Mouse (Mus musculus) hindbrain, embryonic 15.5 days (tissue): ENCODE results near the gene Trp63. TPM values are rescaled to one million over a fixed set of nuclear protein-coding genes. Genes with fewer than 3 reads are reported as not detected.
"Not testable (repeated sequence)": the region's sequence is repeated elsewhere in the genome, so short reads cannot be mapped to it uniquely, and the experiment has no call there.

Experiments used
- ATAC-seq: fragments of 200-750 bp; cut with Nextera tagmentation; 2 replicates; pipeline ENCODE4 v1.8.0; 2017; ENCODE audit warnings: low read depth, moderate number of reproducible peaks, moderate TSS enrichment; ENCODE audit not compliant: low FRiP score
- H3K27ac ChIP-seq: fragments of 300-500 bp; sonication (generic); replicated peaks from 2 replicates; pipeline ENCODE4 v1.5.1; 2015; ENCODE audit warnings: mild to moderate bottlenecking, inconsistent platforms
- H3K27me3 ChIP-seq: fragments of 300-500 bp; sonication (generic); 2 replicates; pipeline ENCODE4 v1.6.1; 2015; ENCODE audit warnings: control low read depth, inconsistent platforms
- H3K36me3 ChIP-seq: fragments of 300-500 bp; sonication (generic); 2 replicates; pipeline ENCODE4 v1.6.1; 2015; ENCODE audit warnings: control low read depth, inconsistent platforms
- H3K4me1 ChIP-seq: fragments of 300-500 bp; sonication (generic); replicated peaks from 2 replicates; pipeline ENCODE4 v1.6.1; 2015; ENCODE audit warnings: control low read depth, inconsistent platforms
- H3K4me2 ChIP-seq: fragments of 300-500 bp; sonication (generic); 2 replicates; pipeline ENCODE4 v1.6.1; 2015; ENCODE audit warnings: moderate library complexity, mild to moderate bottlenecking, inconsistent platforms
- H3K4me3 ChIP-seq: fragments of 300-500 bp; sonication (generic); 2 replicates; pipeline ENCODE4 v1.5.1; 2015; ENCODE audit warnings: mild to moderate bottlenecking, inconsistent platforms
- H3K9ac ChIP-seq: fragments of 300-500 bp; sonication (generic); 2 replicates; pipeline ENCODE4 v1.6.1; 2015; ENCODE audit warnings: inconsistent platforms
- H3K9me3 ChIP-seq: fragments of 300-500 bp; sonication (generic); 2 replicates; pipeline ENCODE4 v1.6.1; 2016; ENCODE audit warnings: control low read depth, inconsistent platforms
- WGBS: fragments of 180-500 bp; shearing (Covaris S2); methylation state at CpG from one replicate; pipeline ENCODE4 v1.1.7; 2015; 5-methylcytosine and 5-hydroxymethylcytosine counted together
- polyA plus RNA-seq: library from polyadenylated mRNA; unstranded; fragments of >200 nt; fragmentation: Nextera tagmentation; extraction: Ambion mirVana; gene quantifications from 2 replicates; pipeline ENCODE4 v1.2.1, GENCODE M21; 2015

Gene Trp63
- 0.12 and 0.28 TPM in 2 replicates for polyA plus RNA-seq

DNA sequence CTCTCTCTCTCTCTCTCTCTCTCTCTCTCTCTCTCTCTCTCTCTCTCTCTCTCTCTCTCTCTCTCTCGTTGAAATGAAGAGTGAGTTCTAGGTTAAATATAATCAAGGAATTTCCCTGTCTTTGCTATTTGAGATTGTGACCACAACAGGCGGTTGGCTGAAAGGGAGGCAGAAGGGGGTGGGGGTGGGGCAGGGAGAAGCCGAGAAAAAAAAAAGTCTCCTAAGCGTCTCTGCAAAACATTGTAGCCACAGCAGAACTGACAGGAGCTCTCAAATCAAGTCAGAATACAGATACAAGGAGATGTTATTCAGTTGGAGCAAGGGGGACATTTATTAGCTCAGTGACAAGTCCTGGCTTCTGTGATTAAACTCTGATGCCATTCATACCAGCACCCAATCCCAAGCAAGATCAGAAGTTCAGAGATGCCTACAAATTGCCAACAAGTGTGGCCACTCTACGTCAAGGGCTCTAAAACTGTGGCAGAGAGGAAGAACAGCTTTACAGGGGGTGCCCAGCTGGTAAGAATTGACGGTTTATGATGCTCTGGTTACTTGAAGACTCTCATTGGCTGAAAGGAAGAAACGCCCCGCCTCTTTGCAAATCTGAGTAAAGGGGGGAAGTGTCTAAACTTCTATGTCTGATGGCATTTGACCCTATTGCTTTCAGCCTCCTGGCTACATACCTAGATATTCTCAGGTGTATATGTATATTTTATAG, at the start of gene Trp63:
Gene Trp63, plus strand, starts transcription at position 233 of the 718 bp plus-strand sequence.
- 45% methylated on average over 8 of the region's 8 CpGs for WGBS
- no peak for ATAC-seq
- no peak within 1 kb of the TSS for H3K27ac ChIP-seq
- H3K27me3 ChIP-seq: no peaks in the 10 kb centered on the region
- H3K4me1 ChIP-seq: no peaks in the 10 kb centered on the region
- no peak within 1 kb of the TSS for H3K4me3 ChIP-seq
- no peak within 1 kb of the TSS for H3K4me2 ChIP-seq
- no peak within 1 kb of the TSS for H3K9ac ChIP-seq
- H3K9me3 ChIP-seq: no peaks in the 10 kb centered on the region
- no peaks in the 10 kb centered on the region for H3K36me3 ChIP-seq

DNA sequence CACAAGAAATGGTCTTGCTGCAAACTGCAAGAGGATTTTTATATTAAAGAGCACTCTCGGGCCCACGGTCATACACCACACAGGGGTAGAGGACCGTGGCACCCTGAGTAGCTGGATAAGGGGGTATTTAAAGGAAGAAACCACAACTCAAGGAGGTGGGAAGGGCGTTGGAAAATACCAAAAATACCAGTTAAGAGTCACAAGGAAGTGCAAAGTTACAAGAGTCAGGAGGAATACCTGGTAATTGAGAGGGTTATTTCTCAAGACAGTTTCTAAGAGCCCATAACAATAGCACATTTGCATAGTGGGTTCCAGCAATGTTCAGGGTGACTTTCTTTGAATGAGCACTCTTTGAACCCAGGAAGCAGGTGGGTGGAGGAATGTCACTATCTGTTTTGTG, 38.8 kb upstream of the Trp63 start:
- not testable (repeated sequence) for H3K4me3 ChIP-seq, H3K4me1 ChIP-seq, ATAC-seq, H3K27me3 ChIP-seq, H3K36me3 ChIP-seq, H3K27ac ChIP-seq, H3K9me3 ChIP-seq, H3K9ac ChIP-seq, H3K4me2 ChIP-seq
- WGBS: 84% methylated on average over 4 of the region's 4 CpGs

DNA sequence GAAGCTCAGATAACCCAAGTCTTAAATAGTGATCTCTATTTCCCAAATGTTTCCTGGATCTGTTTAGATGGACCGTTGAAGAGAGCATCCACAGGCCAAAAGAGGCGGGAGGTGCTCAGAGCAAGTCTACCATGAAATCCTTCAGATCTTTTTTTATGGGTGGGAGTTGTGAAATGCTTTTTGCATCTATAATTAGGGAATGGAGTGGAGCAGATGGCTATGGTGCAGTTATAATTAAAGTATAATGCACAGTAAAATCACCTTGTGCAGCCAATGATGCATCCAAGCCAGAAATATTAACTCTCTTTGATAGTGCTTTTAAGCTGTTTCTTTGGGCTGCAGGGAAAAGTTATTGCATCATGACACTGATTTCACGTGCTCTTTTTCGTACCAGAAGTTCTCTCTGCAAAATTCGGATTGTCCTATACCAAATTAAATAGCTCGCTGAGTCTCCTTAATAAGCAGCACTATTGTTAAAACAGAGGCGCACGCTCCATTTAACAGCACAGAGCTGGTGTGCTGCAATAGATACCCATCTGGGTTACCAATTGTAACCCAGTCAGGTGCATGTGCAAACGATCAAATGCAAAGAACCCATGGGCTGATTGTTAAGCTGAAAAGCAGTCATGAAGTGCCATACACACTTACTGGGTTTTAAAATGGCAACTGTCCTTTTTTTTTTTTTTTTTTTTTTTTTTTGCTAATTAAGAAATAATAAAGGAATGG, 22.9 kb upstream of the Trp63 start:
- Histone ChIP-seq H3K9ac (no peak overlapping the region), H3K9me3 (no peaks in the 10 kb centered on the region), H3K4me3 (no peak overlapping the region), H3K4me2 (no peak overlapping the region), H3K4me1 (no peaks in the 10 kb centered on the region), H3K27me3 (no peaks in the 10 kb centered on the region), H3K27ac (no peak overlapping the region), H3K36me3 (no peaks in the 10 kb centered on the region)
- WGBS: 50% methylated on average over 9 of the region's 9 CpGs
- peak; percentile 61; the same call in 1 of the 2 replicates for ATAC-seq

DNA sequence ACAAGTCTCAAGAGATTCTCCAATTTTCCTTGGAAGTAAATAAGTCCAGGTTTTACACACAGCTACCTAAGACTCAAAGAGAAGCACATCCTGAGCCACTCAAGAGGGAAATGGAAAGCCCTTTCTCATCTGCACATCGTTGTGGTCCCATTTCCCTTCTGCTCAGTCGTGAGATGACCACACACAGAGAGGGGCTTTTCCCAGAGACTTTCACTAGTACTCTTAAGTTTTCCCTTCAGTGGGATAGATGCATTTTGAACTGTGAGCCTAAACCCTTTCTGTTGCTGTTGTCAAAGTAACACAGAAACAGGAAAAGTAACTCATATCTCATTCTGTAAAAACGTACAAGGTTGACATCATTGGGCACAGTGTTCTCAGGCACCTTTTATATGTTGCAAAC, 20.4 kb upstream of the Trp63 start:
- no peak overlapping the region for H3K4me2 ChIP-seq
- no peak for ATAC-seq
- 82% methylated on average over 3 of the region's 3 CpGs for WGBS
- H3K9me3 ChIP-seq: no peaks in the 10 kb centered on the region
- no peaks in the 10 kb centered on the region for H3K4me1 ChIP-seq
- no peak overlapping the region for H3K27ac ChIP-seq
- no peak overlapping the region for H3K9ac ChIP-seq
- no peaks in the 10 kb centered on the region for H3K27me3 ChIP-seq
- no peaks in the 10 kb centered on the region for H3K36me3 ChIP-seq
- H3K4me3 ChIP-seq: no peak overlapping the region

DNA sequence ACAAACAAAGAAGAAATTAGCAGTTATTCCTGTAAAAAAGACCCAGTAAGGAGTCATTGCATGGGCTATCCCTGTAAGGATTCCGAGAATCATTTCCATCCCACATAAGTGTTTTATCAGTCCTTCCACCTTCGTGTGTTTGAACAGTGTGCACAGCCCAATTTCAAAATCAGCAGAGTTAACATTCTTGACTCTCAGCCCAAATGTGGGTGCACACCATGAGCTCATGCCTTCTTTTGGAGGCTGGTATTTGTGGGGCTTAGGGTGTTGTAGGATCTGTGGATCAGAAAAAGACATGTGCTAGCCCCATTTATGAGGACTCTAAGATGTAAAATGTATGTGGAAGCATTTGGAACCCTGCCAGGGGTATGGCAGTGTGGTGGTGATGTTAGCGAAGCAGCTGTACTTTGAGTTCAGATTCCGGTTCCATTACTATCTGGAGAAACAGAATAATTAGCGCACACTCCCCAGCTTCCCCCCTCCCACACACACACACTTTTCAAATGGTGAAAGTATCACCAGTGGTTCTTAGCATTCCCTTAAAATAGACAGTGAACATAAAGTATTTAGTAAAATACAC, 9.6 kb upstream of the Trp63 start:
- no peaks in the 10 kb centered on the region for H3K27me3 ChIP-seq
- no peaks in the 10 kb centered on the region for H3K4me1 ChIP-seq
- no peak overlapping the region for H3K4me3 ChIP-seq
- no peak overlapping the region for H3K9ac ChIP-seq
- no peaks in the 10 kb centered on the region for H3K36me3 ChIP-seq
- 86% methylated on average over 5 of the region's 5 CpGs for WGBS
- H3K9me3 ChIP-seq: no peaks in the 10 kb centered on the region
- H3K4me2 ChIP-seq: no peak overlapping the region
- no peak for ATAC-seq
- H3K27ac ChIP-seq: no peak overlapping the region

DNA sequence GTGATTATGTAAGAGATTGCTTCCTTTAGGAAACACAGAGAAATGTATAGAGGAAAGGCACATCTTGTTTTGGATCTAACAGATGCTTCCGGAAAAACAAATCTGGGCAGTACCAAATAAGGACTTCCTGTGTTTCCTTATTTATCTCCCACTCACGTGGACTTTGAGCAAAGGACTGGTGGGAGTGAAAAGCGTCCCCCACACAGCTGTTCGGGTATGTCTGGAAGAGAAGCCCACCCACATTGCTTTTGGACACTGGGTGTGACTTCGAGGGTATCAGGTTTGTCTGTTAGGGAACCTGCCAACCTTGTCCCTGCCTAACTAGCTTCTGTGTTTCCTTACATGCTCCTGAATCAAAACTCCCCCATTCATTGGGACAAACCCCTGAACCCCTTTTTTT, 3.2 kb upstream of the Trp63 start:
- no peak overlapping the region for H3K9ac ChIP-seq
- no peak overlapping the region for H3K4me3 ChIP-seq
- 73% methylated on average over 5 of the region's 5 CpGs for WGBS
- no peaks in the 10 kb centered on the region for H3K36me3 ChIP-seq
- no peak overlapping the region for H3K27ac ChIP-seq
- H3K27me3 ChIP-seq: no peaks in the 10 kb centered on the region
- H3K4me1 ChIP-seq: no peaks in the 10 kb centered on the region
- no peak overlapping the region for H3K4me2 ChIP-seq
- no peak for ATAC-seq
- H3K9me3 ChIP-seq: no peaks in the 10 kb centered on the region

DNA sequence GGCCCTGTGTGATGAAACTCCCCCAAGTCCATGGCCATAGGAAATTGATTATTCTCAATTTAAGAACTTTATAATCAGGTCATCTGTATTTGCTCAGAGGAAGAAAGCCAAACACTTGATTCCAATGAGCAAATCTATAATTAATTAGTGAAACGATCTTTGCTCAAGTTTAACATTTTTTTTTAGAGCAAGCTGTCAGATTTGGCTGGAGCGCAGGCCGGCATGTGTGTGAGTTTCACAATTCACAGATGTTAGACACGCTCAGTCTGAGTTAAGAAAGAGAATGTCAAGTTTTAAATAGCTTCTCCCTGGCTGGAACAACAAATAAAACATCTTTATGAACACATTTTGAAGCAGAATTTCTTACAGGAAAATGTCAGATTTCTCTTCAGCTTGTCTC, 1.0 kb upstream of the Trp63 start:
- no peak for ATAC-seq
- Histone ChIP-seq H3K4me2 (no peak overlapping the region), H3K9ac (no peak overlapping the region), H3K36me3 (no peaks in the 10 kb centered on the region), H3K4me3 (no peak overlapping the region), H3K9me3 (no peaks in the 10 kb centered on the region), H3K4me1 (no peaks in the 10 kb centered on the region), H3K27ac (no peak overlapping the region), H3K27me3 (no peaks in the 10 kb centered on the region)
- 57% methylated on average over 4 of the region's 4 CpGs for WGBS

DNA sequence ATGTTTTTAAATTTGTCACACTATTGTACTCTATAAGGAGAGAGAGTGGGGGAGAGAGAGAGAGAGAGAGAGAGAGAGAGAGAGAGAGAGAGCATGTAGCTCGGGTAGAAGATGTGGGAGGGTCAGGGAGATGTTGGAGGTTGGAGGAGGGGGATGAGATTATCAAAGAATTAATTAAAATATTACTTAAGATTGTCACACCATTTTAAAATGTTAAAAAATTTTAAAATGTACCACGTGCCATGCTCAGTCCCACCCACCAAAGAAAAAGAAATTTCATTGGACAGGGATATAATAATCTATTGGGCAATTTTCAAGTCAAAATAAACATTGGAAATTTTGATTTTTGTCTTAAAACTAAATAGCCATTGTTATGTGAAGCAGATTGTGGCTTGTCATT, 1.0 kb downstream of the Trp63 start:
- Histone ChIP-seq H3K9me3 (no peaks in the 10 kb centered on the region), H3K9ac (no peak overlapping the region), H3K4me1 (no peaks in the 10 kb centered on the region), H3K36me3 (no peaks in the 10 kb centered on the region), H3K27me3 (no peaks in the 10 kb centered on the region), H3K4me2 (no peak overlapping the region), H3K4me3 (no peak overlapping the region), H3K27ac (no peak overlapping the region)
- 82% methylated on average over 2 of the region's 2 CpGs for WGBS
- no peak for ATAC-seq

DNA sequence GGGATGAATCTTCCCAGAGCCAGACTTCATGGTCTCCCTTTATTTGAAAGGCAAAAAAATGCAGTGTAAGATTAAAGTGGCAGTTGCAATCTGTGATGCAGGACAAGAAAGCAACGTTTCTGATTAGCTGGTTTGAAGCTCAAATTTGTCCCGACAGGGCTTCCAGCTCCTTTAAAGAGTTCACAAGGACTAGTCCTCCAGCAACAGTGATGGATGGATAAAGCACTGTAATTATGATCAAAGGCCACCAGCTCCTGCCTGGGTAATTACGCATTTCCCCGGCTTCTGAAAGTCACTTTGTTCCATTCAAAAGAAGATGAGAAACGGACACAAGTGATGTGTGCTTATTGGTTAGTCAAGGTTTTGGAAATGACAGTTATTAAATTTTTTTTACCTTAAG, 7.0 kb downstream of the Trp63 start:
- Histone ChIP-seq H3K4me3 (no peak overlapping the region), H3K9ac (no peak overlapping the region), H3K4me1 (no peaks in the 10 kb centered on the region), H3K9me3 (no peaks in the 10 kb centered on the region), H3K36me3 (no peaks in the 10 kb centered on the region), H3K4me2 (no peak overlapping the region), H3K27me3 (no peaks in the 10 kb centered on the region), H3K27ac (no peak overlapping the region)
- WGBS: 29% methylated on average over 5 of the region's 5 CpGs
- ATAC-seq: no peak

DNA sequence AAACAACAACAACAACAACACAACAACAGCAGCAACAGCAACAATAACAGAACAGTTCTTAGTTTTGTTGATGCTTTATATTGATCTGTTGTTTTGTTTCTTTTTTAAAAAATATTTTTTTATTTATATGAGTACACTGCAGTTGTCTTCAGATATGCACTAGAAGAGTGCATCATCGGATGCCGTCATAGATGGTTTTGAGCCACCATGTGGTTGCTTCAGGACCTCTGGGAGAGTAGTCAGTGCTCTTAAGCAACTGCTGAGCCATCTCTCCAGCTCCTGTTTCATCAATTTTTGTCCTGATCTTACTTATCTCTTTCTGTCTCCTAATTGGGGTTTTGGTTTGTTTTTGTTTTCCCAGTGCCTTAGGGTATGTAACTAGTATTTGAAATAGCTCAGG, 17.7 kb downstream of the Trp63 start:
- Histone ChIP-seq H3K27me3 (no peaks in the 10 kb centered on the region), H3K9ac (no peak overlapping the region), H3K36me3 (no peaks in the 10 kb centered on the region), H3K4me3 (no peak overlapping the region), H3K4me1 (no peaks in the 10 kb centered on the region), H3K27ac (no peak overlapping the region), H3K9me3 (no peaks in the 10 kb centered on the region), H3K4me2 (no peak overlapping the region)
- WGBS: 96% methylated on average over 2 of the region's 2 CpGs
- no peak for ATAC-seq

DNA sequence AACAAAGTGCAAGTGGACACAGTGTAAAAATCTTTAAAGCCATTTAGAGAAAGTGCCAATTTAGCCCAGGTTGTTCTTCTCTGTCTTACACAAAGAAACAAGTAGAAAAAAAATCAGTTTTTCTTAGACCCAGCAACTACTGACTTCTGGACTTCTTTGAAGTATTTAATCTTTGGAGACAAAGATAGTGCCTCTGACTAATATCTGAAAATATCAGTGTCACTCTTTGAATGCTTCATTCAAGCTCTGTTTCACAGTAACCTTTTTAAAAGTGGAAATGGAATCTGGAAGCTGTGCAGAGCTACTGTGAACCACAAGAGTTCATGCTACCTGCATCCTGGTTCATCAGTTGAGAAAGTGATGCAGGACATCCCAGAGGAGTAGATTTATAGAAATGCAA, 22.7 kb downstream of the Trp63 start:
- Histone ChIP-seq H3K4me1 (no peaks in the 10 kb centered on the region), H3K4me2 (no peak overlapping the region), H3K36me3 (no peaks in the 10 kb centered on the region), H3K4me3 (no peak overlapping the region), H3K9ac (no peak overlapping the region), H3K27me3 (no peaks in the 10 kb centered on the region), H3K9me3 (no peaks in the 10 kb centered on the region), H3K27ac (no peak overlapping the region)
- no peak for ATAC-seq

DNA sequence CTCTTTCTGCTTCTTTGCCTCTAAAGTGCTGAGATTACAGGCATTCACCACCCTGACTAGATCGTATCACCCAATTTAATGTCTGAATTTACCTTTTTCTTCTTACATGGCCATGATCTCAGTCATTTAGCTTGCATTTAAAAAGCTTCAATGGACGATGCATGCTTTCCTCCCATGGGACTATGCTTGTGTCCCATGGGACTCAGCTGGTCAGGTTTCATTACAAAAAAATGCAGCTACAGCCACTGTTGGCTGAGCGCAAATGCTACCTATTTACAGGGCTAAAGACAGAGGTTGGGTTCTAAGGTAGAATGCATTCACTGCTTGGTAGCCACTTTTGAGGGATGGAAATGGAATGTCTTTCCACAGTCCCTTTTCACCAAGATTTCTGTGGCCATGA, 32.2 kb downstream of the Trp63 start:
- no peaks in the 10 kb centered on the region for H3K4me1 ChIP-seq
- H3K27ac ChIP-seq: no peak overlapping the region
- no peaks in the 10 kb centered on the region for H3K9me3 ChIP-seq
- H3K4me2 ChIP-seq: no peak overlapping the region
- H3K27me3 ChIP-seq: no peaks in the 10 kb centered on the region
- no peak for ATAC-seq
- H3K9ac ChIP-seq: no peak overlapping the region
- H3K4me3 ChIP-seq: no peak overlapping the region
- 82% methylated on average over 3 of the region's 3 CpGs for WGBS
- H3K36me3 ChIP-seq: no peaks in the 10 kb centered on the region
